Mouse (Mus musculus) lung, adult 2 months (tissue): ENCODE results near the gene Gm26602.

Experiments used
- CTCF ChIP-seq: fragments of 200-500 bp; IDR thresholded peaks from 2 replicates; pipeline ENCODE4 v1.5.1; 2011; ENCODE audit warnings: mild to moderate bottlenecking, low read length, control low read depth; ENCODE audit not compliant: insufficient read depth
- POLR2A ChIP-seq: fragments of 200-500 bp; IDR thresholded peaks from 2 replicates; pipeline ENCODE4 v1.6.1; 2011; ENCODE audit warnings: low read depth, mild to moderate bottlenecking, control low read depth, low read length, borderline replicate concordance; ENCODE audit errors: extremely low read depth

DNA sequence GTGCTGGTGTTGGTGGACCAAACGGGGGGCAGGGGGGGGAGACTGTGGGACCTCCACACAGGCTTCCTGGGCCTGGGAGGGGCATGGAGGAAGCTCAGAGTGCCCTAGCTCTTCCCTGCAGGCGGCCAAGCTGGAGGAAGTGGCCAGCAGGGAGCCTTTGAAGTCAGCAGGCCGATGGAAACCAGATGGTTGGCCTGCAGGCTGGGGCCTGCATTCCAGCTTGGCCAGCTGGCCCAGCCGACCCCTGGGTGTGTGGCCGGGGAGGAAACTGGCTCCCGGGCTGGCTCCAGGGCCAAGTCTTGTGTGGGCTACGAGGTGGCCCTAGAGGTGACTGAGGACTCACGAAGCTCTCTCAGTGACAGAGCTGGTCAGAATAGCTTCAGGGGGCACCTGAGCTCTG, 22.1 kb downstream of the Gm26602 start:
- TF ChIP-seq POLR2A (no peak), CTCF (no peak)
